Mouse (Mus musculus) lung, postnatal 0 days (tissue): ENCODE results near the gene Arl4c. TPM values are rescaled to one million over a fixed set of nuclear protein-coding genes. Genes with fewer than 3 reads are reported as not detected.
"Not testable (repeated sequence)": the region's sequence is repeated elsewhere in the genome, so short reads cannot be mapped to it uniquely, and the experiment has no call there.

Source experiments
- ATAC-seq: fragments of 200-750 bp; cut with Nextera tagmentation; 2 replicates; pipeline ENCODE4 v1.8.0; 2017; ENCODE audit warnings: moderate library complexity
- DNase-seq: peaks from one replicate; pipeline ENCODE4 v3.0.0-alpha.2; 2016; ENCODE audit warnings: low spot score
- H3K27ac ChIP-seq: fragments of 300-500 bp; sonication (generic); 2 replicates; pipeline ENCODE4 v1.5.1; 2014; ENCODE audit warnings: antibody characterized with exemption, mild to moderate bottlenecking, low read length, mixed read lengths
- H3K27me3 ChIP-seq: fragments of 300-500 bp; sonication (generic); replicated peaks from 2 replicates; pipeline ENCODE4 v1.6.1; 2014; ENCODE audit warnings: low read length, mixed read lengths; ENCODE audit not compliant: insufficient read depth
- H3K36me3 ChIP-seq: fragments of 300-500 bp; sonication (generic); 2 replicates; pipeline ENCODE4 v1.6.1; 2014; ENCODE audit warnings: low read length, mixed read lengths; ENCODE audit not compliant: insufficient read depth
- H3K4me1 ChIP-seq: fragments of 300-500 bp; sonication (generic); 2 replicates; pipeline ENCODE4 v1.6.1; 2014; ENCODE audit warnings: antibody characterized with exemption, low read depth, low read length, mixed read lengths; ENCODE audit not compliant: insufficient read depth
- H3K4me2 ChIP-seq: fragments of 300-500 bp; sonication (generic); replicated peaks from 2 replicates; pipeline ENCODE4 v1.6.1; 2014; ENCODE audit warnings: low read depth, mild to moderate bottlenecking, low read length, moderate library complexity, mixed read lengths
- H3K4me3 ChIP-seq: fragments of 300-500 bp; sonication (generic); 2 replicates; pipeline ENCODE4 v1.5.1; 2014; ENCODE audit warnings: low read depth, low read length
- H3K9ac ChIP-seq: fragments of 300-500 bp; sonication (generic); replicated peaks from 2 replicates; pipeline ENCODE4 v1.6.1; 2014; ENCODE audit warnings: low read depth, mild to moderate bottlenecking
- H3K9me3 ChIP-seq: fragments of 300-500 bp; sonication (generic); 2 replicates; pipeline ENCODE4 v1.6.1; 2016; ENCODE audit warnings: low read length, mixed read lengths
- CTCF ChIP-seq: IDR thresholded peaks from 2 replicates; pipeline ENCODE4 v1.5.1; 2016; ENCODE audit warnings: antibody characterized with exemption, mild to moderate bottlenecking
- EP300 ChIP-seq: IDR thresholded peaks from 2 replicates; pipeline ENCODE4 v1.6.1; 2016; ENCODE audit warnings: antibody characterized with exemption, mild to moderate bottlenecking, control low read depth
- WGBS: fragments of 180-500 bp; shearing (Covaris S2); extraction: QIAGEN DNeasy Blood & Tissue Kit; methylation state at CpG from one replicate; pipeline ENCODE4 v1.1.7; 2014; 5-methylcytosine and 5-hydroxymethylcytosine counted together
- polyA plus RNA-seq: library from polyadenylated mRNA; unstranded; fragments of >200 nt; fragmentation: Nextera tagmentation; extraction: Ambion mirVana; gene quantifications from 2 replicates; pipeline ENCODE4 v1.2.1, GENCODE M21; 2015

Arl4c gene
- polyA plus RNA-seq, 1 experiment from 2014 or later = 24.9 TPM

GRCm38 (mm10) chr1:88641194-88641593, 60.8 kb downstream of the Arl4c start:
- no peak overlapping the region for H3K27ac ChIP-seq
- WGBS = 86% methylated on average over 3 of the region's 3 CpGs
- DNase-seq (no peak), ATAC-seq (no peak)
- H3K4me2 ChIP-seq = no peak overlapping the region
- H3K9ac ChIP-seq = no peak overlapping the region
- no peak overlapping the region for H3K4me3 ChIP-seq
- H3K4me1 ChIP-seq = peaks cover 13% of the 10 kb centered on the region
- H3K27me3 ChIP-seq = no peaks in the 10 kb centered on the region
- H3K36me3 ChIP-seq = no peaks in the 10 kb centered on the region
- no peaks in the 10 kb centered on the region for H3K9me3 ChIP-seq
- TF ChIP-seq EP300 (no peak), CTCF (no peak)

- Histone ChIP-seq H3K9ac (no peak overlapping the region), H3K27ac (peak overlapping the region; percentile 66), H3K9me3 (no peaks in the 10 kb centered on the region), H3K4me1 (peaks cover 13% of the 10 kb centered on the region), H3K36me3 (no peaks in the 10 kb centered on the region), H3K4me2 (peak overlapping the region; percentile 28), H3K4me3 (no peak overlapping the region), H3K27me3 (no peaks in the 10 kb centered on the region)
- peak; percentile 66 for DNase-seq
- 11% methylated on average over 10 of the region's 10 CpGs for WGBS
- peak; percentile 84 for ATAC-seq
- TF ChIP-seq EP300 = peak; percentile 59
- TF ChIP-seq CTCF = no peak
Measured at GRCm38 (mm10) chr1:88639432-88640281, 62.4 kb downstream of the Arl4c start.

GRCm38 (mm10) chr1:88638622-88639021, 63.4 kb downstream of the Arl4c start:
- Histone ChIP-seq H3K27ac (0 out of 2 replicates have a peak overlapping the region, but pooled peaks have one; percentile 48), H3K4me1 (peaks cover 13% of the 10 kb centered on the region), H3K36me3 (no peaks in the 10 kb centered on the region), H3K27me3 (no peaks in the 10 kb centered on the region), H3K9ac (no peak overlapping the region), H3K9me3 (no peaks in the 10 kb centered on the region), H3K4me2 (no peak overlapping the region), H3K4me3 (no peak overlapping the region)
- DNase-seq (peak; percentile 64), ATAC-seq (peak; percentile 34)
- no peak for TF ChIP-seq CTCF
- TF ChIP-seq EP300 = no peak
- WGBS = 53% methylated on average over 4 of the region's 4 CpGs

GRCm38 (mm10) chr1:88636579-88637161, 65.4 kb downstream of the Arl4c start:
- not testable (repeated sequence) for H3K27ac ChIP-seq, H3K4me2 ChIP-seq, ATAC-seq, H3K36me3 ChIP-seq, H3K27me3 ChIP-seq, H3K9me3 ChIP-seq, H3K4me3 ChIP-seq, H3K9ac ChIP-seq, DNase-seq
- peaks cover 13% of the 10 kb centered on the region for H3K4me1 ChIP-seq
- WGBS = 33% methylated on average over 2 of the region's 2 CpGs

GRCm38 (mm10) chr1:88635659-88636058, 66.4 kb downstream of the Arl4c start:
- H3K9me3 ChIP-seq = no peaks in the 10 kb centered on the region
- TF ChIP-seq EP300 (peak; percentile 62; the same call in 1 of the 2 replicates), CTCF (peak; percentile 40)
- no peak overlapping the region for H3K9ac ChIP-seq
- ATAC-seq (peak; percentile 43), DNase-seq (peak; percentile 65)
- H3K4me3 ChIP-seq = no peak overlapping the region
- 65% methylated on average over 12 of the region's 12 CpGs for WGBS
- H3K4me2 ChIP-seq = no peak overlapping the region
- H3K4me1 ChIP-seq = peaks cover 13% of the 10 kb centered on the region
- H3K27me3 ChIP-seq = no peaks in the 10 kb centered on the region
- H3K36me3 ChIP-seq = no peaks in the 10 kb centered on the region
- H3K27ac ChIP-seq = peak overlapping the region; percentile 11; the same call in 1 of the 2 replicates

GRCm38 (mm10) chr1:88632851-88633250, 69.2 kb downstream of the Arl4c start:
- Histone ChIP-seq H3K4me1 (no peaks in the 10 kb centered on the region), H3K4me3 (no peak overlapping the region), H3K4me2 (no peak overlapping the region), H3K27me3 (no peaks in the 10 kb centered on the region), H3K27ac (no peak overlapping the region; the same call in 1 of the 2 replicates), H3K9me3 (no peaks in the 10 kb centered on the region), H3K36me3 (no peaks in the 10 kb centered on the region), H3K9ac (no peak overlapping the region)
- TF ChIP-seq CTCF (no peak), EP300 (no peak)
- WGBS = 47% methylated on average over 6 of the region's 6 CpGs
- ATAC-seq (peak; percentile 32; the same call in 1 of the 2 replicates), DNase-seq (peak; percentile 27)
